Mouse (Mus musculus): ENCODE measurements around the gene Trp53rkb.

Gene Trp53rkb

DNA sequence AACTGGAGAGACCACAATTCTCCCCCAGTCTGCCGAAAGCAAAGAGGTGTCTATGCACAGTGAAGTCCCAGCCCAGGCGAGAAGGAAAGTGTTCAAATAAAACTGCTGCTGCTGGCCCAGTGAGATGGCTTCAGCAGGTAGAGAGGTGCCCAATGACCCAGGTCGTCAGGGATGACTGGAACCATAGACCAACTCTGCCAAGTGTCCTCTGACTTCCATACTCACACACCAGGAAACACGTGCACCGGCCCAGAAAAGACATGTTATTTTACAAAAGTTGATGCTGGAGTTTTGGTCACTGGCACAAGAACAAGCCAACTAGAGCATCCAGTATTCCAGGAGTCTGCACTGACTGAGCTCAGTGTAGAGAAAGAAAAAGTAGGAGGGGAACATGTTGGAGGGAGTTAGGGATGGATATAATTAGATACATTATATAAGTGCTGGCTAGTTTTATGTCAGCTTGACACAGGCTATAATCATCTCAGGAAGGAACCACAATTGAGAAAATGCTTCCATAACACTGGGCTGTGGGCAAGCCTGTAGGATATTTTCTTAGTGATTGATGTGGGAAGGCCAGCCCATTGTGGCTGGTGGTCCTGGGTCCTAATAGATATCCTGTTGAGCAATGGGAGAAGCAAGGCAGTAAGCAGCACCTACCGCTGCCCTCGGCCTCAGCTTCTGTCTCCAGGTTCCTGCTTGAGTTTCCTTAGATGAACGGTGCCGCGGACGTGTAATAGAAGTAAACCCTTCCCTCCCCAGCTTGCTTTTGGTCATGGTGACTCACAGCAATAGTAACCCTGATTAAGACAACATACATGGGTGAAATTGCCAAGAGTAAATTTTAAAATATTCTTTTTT lies 7.5 kb downstream of the Trp53rkb start:
- DNase-seq (ENCODE audit: low spot score in 2 of 2) = peak in 1 of 2 experiments; percentile 47

- no peak for DNase-seq (ENCODE audit: low spot score in 2 of 2)
These were observed 8.1 kb downstream of the Trp53rkb start for GRCm38 (mm10) chr2:166800473-166800857.

DNA sequence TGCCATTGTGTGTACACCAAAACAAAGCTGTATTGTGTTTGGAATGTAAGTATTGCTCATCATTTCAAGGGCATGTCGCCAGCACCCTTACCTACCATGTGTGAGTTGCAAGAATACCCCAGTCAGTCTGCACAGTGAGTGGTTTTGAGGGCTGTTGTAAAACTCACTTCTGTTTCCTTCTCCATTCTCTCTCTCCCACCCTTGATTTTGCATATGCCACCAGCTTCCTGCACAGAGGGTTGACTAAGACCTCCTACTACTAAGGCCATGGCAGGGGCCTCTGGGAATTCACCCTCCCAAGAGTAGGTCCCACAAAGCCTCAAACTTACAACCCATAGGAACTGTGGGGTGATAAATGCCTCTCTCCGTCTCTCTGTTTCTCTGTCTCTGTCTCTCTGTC lies 9.1 kb downstream of the Trp53rkb start:
- DNase-seq (ENCODE audit: low spot score in 2 of 2) = no peak

DNA sequence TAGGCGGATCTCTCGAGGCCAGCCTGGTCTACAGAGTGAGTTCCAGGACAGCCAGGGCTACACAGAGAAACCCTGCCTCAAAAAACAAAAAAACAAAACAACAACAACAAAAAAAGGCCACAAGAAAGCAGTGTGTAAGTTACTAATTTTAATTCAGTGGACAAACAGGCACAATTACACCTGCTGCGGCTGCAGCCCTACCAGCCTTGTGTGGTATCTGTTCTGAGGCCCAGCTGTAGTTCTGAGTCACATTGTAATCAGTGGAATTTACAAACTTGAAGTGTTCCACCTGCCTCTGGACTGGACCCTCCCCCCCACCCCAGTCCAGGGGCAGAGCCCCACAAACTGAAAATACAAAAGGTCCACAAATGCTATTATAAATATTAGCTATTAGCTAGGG lies 11.0 kb downstream of the Trp53rkb start:
- no peak for DNase-seq (ENCODE audit: low spot score in 2 of 2)

DNA sequence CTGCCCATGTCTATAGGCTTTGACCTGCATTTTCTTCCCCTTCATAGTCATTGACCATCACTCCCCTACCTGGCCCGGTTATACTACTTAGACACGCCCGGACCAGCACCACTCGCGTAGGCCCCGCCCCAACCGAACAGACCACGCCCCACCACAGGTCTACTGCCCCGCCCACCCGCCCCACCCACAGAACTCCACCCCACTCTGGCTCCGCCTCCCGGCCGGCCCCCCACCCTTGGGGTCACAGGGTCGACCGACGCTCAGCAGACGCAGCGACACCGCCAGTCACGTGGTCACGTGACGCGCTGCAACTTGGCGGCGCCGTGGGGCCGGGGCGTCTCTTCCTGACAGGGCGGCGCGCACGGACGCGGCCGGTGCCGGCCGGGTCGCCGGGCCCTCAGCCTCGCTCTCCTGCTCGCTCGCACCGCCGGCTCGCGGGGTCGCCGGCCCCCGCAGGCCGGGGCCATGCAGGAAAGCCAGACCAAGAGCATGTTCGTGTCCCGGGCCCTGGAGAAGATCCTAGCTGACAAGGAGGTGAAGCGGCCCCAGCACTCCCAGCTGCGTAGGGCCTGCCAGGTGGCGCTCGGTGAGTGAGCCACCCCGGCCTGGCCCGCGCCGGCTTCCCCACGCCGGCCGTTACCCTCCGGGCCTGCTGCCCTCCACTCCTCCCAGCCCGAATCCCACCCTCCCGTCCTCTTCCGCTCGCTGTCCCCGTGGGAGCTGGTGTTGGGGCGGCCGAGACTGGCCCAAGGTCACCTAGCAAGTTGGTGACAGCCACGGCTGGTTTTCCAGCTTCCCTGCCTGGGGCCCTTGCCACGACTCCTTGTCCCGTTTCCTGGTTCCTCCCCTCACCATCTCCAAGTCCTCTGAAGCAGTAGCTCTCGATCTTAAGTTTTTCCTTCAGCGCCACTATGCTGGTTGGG lies 13.2 kb downstream of the Trp53rkb start, which contains the start of gene Arfgef2:
Gene Arfgef2, plus strand, starts transcription at position 339 of the 923 bp plus-strand sequence.
- peak; percentile 75 to 81 for DNase-seq (ENCODE audit: low spot score in 2 of 2)

DNA sequence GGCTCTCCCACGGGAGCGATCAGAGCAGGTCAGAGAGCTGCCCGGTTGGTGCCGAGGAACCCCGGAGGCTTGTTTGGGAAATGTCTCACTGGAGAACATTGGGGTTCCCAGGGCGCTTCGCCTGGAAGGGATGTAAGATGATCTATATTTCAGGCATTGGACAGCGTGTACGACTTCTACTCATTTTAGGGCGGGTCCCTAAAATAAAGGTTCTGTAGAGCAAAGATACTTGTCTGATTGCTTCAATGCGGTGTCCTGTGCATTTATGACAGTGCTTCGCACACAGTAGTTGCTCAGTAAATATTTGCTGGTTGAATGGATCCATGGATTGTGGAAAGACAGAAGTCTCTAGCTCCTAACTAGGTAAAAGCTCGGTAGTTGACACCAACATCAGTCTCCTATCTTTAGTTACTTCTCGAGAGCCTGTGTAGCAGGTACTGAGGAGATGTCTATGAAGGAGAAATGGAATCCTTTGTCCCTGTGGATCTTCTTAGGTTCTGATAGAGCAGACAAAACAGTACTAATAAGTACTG lies 13.9 kb downstream of the Trp53rkb start:
- no peak for DNase-seq (ENCODE audit: low spot score in 2 of 2)

DNA sequence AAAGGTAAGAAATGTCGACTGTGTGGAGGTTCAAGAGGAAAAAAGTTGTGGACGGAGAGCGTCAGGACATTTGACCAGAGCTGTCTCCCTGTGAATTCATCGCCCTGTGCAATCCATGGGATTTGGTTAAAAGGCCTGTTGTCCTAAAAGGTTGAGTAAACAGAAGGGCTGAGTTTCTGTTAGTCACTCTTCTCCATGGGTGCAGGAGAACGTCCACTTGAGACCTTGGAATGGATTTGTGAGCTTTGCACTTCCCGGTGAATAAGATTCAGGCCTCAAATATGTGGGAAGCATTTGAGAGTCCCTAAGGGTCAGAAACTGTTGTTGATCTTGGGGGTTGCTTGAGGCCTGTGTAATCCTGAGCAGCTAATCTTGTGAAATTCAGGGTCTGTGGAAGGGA lies 14.5 kb downstream of the Trp53rkb start:
- DNase-seq (ENCODE audit: low spot score in 2 of 2) = no peak

DNA sequence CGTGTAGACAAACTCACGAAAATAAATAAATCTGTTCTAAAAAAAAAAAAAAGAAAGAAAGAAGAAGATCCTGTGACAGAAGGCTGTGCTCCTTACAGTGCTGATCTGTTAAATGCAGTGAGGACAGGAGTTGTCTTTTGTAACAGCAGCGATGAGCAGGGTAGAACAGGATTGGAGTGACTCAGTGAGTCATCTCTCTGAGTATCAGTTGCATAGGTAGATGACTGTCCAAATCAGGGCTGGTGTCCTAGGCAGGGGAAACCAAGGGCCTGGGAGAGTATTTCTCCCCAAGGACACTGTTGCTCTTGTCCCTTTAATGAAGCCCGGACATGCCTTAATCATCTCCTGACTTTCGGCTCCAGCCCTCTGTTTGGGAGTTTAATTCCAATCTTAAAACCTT lies 17.2 kb downstream of the Trp53rkb start:
- no peak for DNase-seq (ENCODE audit: low spot score in 2 of 2)

GRCm38 (mm10) chr2:166810821-166811220 lies 18.5 kb downstream of the Trp53rkb start:
- peak in 1 of 2 experiments; percentile 50 for DNase-seq (ENCODE audit: low spot score in 2 of 2)

GRCm38 (mm10) chr2:166818463-166819143 lies 26.3 kb downstream of the Trp53rkb start:
- DNase-seq (ENCODE audit: low spot score in 2 of 2) = no peak

- no peak for DNase-seq (ENCODE audit: low spot score in 2 of 2)
These were observed 27.5 kb downstream of the Trp53rkb start for GRCm38 (mm10) chr2:166819849-166820248.

GRCm38 (mm10) chr2:166820844-166821243 lies 28.5 kb downstream of the Trp53rkb start:
- DNase-seq (ENCODE audit: low spot score in 2 of 2) = no peak

- no peak for DNase-seq (ENCODE audit: low spot score in 2 of 2)
These were observed 29.1 kb downstream of the Trp53rkb start for GRCm38 (mm10) chr2:166821406-166821805.

DNA sequence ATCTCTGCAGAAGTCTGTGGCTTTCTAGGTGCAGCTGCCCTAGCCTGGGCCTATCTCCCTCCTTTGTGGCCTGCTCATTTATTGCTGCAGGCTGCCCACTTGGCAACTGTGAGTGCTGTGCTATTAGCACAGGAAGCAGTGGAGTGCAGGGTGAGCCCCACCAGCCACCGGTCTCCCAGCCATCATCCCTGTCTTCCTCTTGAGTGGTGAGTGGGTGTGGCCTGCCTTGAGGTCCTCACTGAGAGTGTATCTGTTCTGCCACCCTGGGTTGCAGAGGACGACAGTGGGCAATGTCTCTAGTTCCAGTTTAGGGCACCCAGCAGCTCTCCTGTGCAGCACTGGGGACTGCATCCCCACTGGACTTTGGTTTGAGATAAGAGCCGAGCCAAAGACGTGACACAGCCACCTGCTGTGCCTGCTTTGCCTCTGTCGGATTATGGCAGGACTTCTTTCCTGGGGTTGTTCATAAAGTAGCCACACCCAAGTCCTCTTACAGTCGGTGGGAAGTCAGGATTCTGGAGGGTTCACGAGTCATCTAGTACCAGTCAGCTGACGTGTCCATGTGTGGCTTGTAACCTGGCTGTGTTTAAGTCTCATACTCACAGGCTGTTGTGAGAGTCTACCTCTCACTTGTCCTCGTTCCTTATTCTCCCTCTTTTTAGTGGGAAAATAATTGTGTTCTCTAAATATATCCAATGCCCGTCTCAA lies 29.9 kb downstream of the Trp53rkb start:
- DNase-seq (ENCODE audit: low spot score in 2 of 2) = no peak

DNA sequence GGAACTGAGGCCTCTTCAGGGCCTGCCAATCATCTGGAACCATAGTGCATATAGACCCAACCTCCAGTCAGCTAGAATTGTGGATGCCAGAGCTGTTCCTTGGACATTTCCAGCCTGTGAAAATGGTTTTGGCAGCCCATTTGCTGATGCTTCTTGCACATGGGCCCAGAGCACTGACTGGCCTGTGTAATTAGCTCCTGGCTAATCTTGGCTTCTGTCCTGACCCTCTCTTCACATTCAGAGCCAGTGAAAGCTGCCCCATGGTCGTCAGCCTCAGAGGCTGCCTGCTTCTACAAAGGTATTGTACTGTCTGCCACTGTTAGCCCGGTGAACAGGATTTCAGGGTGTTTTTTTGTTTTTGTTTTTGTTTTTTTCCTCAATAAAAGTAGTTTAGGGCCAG lies 30.6 kb downstream of the Trp53rkb start:
- DNase-seq (ENCODE audit: low spot score in 2 of 2) = no peak

DNA sequence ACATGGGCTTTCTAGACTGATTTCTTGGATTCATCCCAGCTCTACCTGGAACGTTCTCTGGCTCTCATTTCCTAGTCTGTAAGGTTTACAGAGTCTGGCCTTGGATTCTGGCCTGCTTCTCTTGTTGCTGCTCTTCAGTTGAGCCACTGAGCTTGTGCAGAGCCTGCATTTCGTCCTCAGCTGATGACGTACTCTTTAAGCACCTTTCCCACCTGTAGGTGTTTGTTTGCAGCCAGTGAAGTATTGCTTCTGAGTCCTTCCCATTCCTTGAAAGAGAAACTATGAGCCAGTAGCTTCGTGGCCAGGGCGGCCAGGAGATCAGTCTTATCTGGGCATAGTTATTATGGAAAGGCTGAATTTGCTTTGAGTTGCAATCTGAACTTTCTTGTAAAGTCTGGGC lies 32.1 kb downstream of the Trp53rkb start:
- DNase-seq (ENCODE audit: low spot score in 2 of 2) = no peak

DNA sequence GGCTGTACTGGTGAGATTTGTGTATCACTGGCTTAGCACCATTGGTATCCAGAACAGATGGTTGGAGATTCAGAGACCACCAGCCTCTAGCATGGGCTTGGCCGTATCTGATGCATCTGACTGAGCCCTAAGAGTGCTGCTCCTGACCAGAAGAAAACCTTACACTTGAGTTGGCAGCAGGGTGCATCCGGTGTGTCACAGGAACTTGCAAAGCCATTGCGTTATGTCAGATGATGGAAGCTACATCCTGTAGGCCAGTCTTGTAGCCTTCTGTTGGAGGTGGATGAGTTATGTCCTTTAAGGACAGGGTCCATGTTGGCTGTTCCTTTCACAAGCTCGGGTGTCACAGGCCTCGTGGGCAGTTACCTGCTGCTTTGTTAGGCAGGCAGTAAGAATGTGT lies 32.7 kb downstream of the Trp53rkb start:
- DNase-seq (ENCODE audit: low spot score in 2 of 2) = no peak

GRCm38 (mm10) chr2:166826491-166827224 lies 34.3 kb downstream of the Trp53rkb start:
- no peak for DNase-seq (ENCODE audit: low spot score in 2 of 2)

- DNase-seq (ENCODE audit: low spot score in 2 of 2) = peak in 1 of 2 experiments; percentile 66
These were observed 36.0 kb downstream of the Trp53rkb start for GRCm38 (mm10) chr2:166828306-166828705.

GRCm38 (mm10) chr2:166830350-166830749 lies 38.0 kb downstream of the Trp53rkb start:
- no peak for DNase-seq (ENCODE audit: low spot score in 2 of 2)

Measured in left cerebral cortex, adult 9 months (tissue).